Mouse (Mus musculus) thymus, postnatal 10 days (tissue): ENCODE results near the gene 4430402I18Rik.
A peak's percentile ranks its signal among the peaks of the same experiment; 100 is the strongest.

ENCODE experiments used
- DNase-seq, 2 experiments: peaks; one replicate each; pipeline ENCODE4 v3.0.0; 2021; ENCODE audit warnings: low spot score in 2 of 2

4430402I18Rik gene

GRCm38 (mm10) chr19:28968178-28968577 lies 578 bp upstream of the 4430402I18Rik start:
- no peak for DNase-seq

GRCm38 (mm10) chr19:28964552-28964903 lies 3.1 kb downstream of the 4430402I18Rik start:
- no peak for DNase-seq

- DNase-seq, result peak; percentile 76 to 81
These were observed 3.6 kb downstream of the 4430402I18Rik start, which contains the start of gene Plpp6 for GRCm38 (mm10) chr19:28963842-28964551. Plpp6 (plus strand) TSS chr19:28963953.

- DNase-seq, result no peak
These were observed 4.1 kb downstream of the 4430402I18Rik start for GRCm38 (mm10) chr19:28963513-28963841.

- DNase-seq, result no peak
These were observed 4.5 kb downstream of the 4430402I18Rik start for GRCm38 (mm10) chr19:28963113-28963512.

- no peak for DNase-seq
These were observed 16.3 kb downstream of the 4430402I18Rik start for GRCm38 (mm10) chr19:28951251-28951650.

DNA sequence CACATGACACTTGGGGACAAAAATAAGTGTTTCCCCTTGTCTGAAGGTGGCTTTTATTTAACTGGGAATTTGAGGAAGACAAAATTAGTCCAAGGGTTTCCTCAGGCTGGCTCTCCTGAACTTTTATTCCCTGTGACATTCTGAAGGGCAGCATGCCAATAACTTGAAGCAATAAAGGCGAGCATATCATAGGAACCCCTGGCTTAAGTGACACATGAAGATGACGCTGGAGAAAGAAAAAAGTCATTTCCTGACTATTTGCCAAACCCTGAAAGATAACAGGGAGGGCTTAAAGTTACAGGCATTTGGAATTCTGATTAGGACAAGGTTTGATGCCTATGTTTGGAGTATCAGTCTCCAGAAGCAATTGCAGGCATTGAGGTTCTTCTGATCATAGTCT lies 20.3 kb downstream of the 4430402I18Rik start:
- no peak for DNase-seq

GRCm38 (mm10) chr19:28946782-28947181 lies 20.8 kb downstream of the 4430402I18Rik start:
- DNase-seq, result no peak

GRCm38 (mm10) chr19:28941271-28941670 lies 26.3 kb downstream of the 4430402I18Rik start:
- no peak for DNase-seq

- no peak for DNase-seq
These were observed 27.3 kb downstream of the 4430402I18Rik start for GRCm38 (mm10) chr19:28940135-28940874.

DNA sequence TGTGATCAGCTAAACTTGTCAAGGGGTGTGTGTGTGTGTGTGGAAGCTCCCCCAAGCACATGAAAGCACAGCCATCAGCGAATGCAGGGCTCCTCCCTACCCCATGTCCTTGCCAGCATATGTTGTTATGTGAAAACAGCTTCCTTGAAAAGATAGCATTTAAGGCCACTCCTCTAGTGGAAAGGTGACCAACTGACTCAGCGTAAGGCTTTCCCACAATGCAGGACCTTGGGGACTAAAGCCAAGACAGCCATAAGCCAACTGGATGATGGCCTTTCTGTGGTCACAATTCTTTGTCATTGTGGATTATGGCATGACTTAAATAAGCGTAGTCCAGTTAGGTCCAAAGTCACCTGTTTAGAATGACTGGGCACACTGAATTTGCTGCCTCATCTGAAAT lies 32.7 kb downstream of the 4430402I18Rik start:
- DNase-seq, result no peak

- no peak for DNase-seq
These were observed 38.6 kb downstream of the 4430402I18Rik start for GRCm38 (mm10) chr19:28929034-28929433.

DNA sequence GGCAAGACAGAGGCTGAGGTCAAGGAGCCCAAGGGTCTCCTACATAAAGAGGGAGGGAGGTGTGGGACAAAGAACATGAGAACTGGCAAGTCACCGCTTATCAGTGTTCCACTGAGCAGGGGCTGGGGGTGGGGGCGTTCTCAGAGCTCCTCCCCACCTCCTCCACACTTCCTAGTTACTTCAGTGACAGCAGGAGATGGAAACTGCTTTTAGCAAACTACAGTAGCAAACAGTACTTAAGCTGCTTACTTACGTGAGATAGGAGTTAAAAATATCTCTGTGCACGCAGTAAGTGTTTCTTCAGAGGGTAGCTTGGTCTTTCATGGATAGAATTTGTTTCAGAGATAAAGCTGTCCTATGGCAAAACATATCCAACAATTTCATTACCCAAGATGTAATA lies 40.2 kb downstream of the 4430402I18Rik start:
- DNase-seq, result no peak

- DNase-seq, result no peak
These were observed 41.2 kb downstream of the 4430402I18Rik start for GRCm38 (mm10) chr19:28926366-28926765.

DNA sequence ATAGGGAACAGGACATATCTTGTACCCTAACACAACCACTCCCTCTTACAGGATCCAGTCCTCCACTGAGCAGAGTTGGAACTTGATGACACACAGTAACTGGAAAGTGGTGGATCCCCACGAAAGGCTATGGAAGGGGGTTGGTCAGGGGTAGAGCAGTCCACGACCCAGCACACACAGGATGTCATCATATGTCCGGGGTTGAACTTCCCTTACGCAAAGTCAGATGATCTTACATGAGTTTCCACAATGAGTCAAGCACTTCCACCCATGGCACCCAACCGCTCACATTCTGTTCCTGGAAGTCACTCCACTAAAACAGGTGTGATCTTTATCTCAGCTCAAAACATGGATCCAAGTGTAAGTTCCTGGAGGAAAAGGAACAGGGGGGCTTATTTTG lies 49.8 kb downstream of the 4430402I18Rik start:
- DNase-seq, result no peak

GRCm38 (mm10) chr19:28916492-28916891 lies 51.1 kb downstream of the 4430402I18Rik start:
- no peak for DNase-seq

DNA sequence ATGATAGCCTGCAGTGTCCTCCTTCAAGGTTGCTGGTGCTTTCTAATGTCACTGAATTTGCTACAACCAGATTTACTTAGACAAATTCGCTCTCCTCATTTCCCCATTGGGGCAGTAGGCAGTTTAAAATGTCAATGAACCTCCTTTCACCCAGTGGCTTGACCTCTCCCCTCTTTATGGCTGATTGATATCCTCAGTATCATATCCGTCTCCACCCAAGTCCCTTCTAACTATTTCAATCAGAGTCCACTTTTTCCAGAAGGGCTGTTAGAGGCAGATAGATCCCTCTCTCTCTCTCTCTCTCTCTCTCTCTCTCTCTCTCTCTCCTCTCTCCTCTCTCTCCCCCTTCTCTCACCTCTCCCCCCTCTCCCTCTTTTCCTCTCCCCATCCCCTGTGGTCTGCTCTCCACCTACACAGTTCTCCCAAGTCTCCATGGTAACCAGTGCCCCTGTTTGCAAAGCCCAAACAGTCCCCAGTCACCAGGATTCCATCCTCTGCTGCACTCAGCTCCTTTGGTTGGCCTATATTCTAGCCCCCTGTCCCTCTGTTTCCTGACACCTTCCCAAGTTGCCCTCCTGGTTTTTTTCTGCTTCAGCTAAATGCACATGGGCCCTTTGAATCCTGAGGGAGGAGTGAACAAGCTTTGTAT lies 51.9 kb downstream of the 4430402I18Rik start:
- no peak for DNase-seq

- no peak for DNase-seq
These were observed 53.0 kb downstream of the 4430402I18Rik start for GRCm38 (mm10) chr19:28914598-28914997.

- no peak for DNase-seq
These were observed 58.9 kb downstream of the 4430402I18Rik start for GRCm38 (mm10) chr19:28908693-28909092.

GRCm38 (mm10) chr19:28908186-28908585 lies 59.4 kb downstream of the 4430402I18Rik start:
- no peak for DNase-seq

DNA sequence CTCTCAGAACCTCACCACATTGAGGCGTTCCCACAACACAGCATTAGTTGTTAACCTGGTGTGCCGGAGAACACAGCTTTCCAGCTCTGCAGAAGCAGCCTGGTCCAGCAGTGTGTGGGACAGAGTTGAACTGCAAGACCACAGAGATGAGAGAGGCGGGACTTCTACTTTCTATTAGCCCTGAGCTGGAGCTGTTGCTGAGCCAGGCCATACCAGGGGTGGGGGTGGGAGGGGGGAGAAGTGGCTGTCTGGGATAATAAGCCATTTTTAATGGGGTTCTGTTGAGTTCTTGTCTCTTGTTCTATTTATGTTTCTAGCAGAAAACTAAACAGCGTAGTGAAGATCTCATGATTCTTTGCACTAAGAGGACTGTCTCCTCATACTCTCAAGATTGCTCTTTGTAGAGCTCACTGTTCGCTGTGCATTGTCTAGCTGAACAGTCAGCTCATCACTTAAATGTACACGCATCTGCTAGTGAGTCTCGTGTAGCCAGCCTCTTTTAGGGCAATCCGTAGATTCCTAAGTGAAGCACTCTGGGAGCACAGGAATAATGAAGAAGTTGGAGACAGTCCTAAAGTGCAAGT lies 64.0 kb downstream of the 4430402I18Rik start:
- no peak for DNase-seq

- DNase-seq, result no peak
These were observed 64.8 kb downstream of the 4430402I18Rik start for GRCm38 (mm10) chr19:28902806-28903205.
